Mouse (Mus musculus) cerebellum, postnatal 25 days (tissue): ENCODE measurements around the gene Chchd6.
A peak's percentile ranks its signal among the peaks of the same experiment; 100 is the strongest.

Source experiments
- DNase-seq, 2 experiments: peaks; one replicate each; pipeline ENCODE4 v3.0.0; 2021; ENCODE audit warnings: mixed read lengths in 2 of 2

Gene Chchd6

GRCm38 (mm10) chr6:89403257-89404225 is 191.9 kb downstream of the Chchd6 start:
- DNase-seq = no peak

GRCm38 (mm10) chr6:89402406-89402805 is 193.0 kb downstream of the Chchd6 start:
- no peak for DNase-seq

GRCm38 (mm10) chr6:89399564-89399963 is 195.9 kb downstream of the Chchd6 start:
- no peak for DNase-seq

GRCm38 (mm10) chr6:89397919-89398318 is 197.5 kb downstream of the Chchd6 start:
- DNase-seq = no peak

GRCm38 (mm10) chr6:89393820-89394219 is 201.6 kb downstream of the Chchd6 start:
- DNase-seq = no peak

- DNase-seq = no peak
Measured at GRCm38 (mm10) chr6:89392213-89392612, 203.2 kb downstream of the Chchd6 start.

- DNase-seq = no peak
Measured at GRCm38 (mm10) chr6:89389771-89390170, 205.7 kb downstream of the Chchd6 start.

- DNase-seq = peak; percentile 37 to 46
Measured at GRCm38 (mm10) chr6:89386956-89387355, 208.5 kb downstream of the Chchd6 start.

GRCm38 (mm10) chr6:89384699-89385098 is 210.8 kb downstream of the Chchd6 start:
- no peak for DNase-seq

- no peak for DNase-seq
Measured at GRCm38 (mm10) chr6:89381851-89382250, 213.6 kb downstream of the Chchd6 start.

- no peak for DNase-seq
Measured at GRCm38 (mm10) chr6:89381172-89381571, 214.3 kb downstream of the Chchd6 start.

GRCm38 (mm10) chr6:89380751-89381150 is 214.7 kb downstream of the Chchd6 start:
- no peak for DNase-seq

GRCm38 (mm10) chr6:89378264-89378663 is 217.2 kb downstream of the Chchd6 start:
- DNase-seq = no peak

- DNase-seq = no peak
Measured at GRCm38 (mm10) chr6:89368812-89369211, 226.6 kb downstream of the Chchd6 start.

- DNase-seq = peak in 1 of 2 experiments; percentile 8
Measured at GRCm38 (mm10) chr6:89364342-89364741, 231.1 kb downstream of the Chchd6 start.

- DNase-seq = no peak
Measured at GRCm38 (mm10) chr6:89363107-89363451, 232.4 kb downstream of the Chchd6 start.

GRCm38 (mm10) chr6:89362281-89363106 is 233.0 kb downstream of the Chchd6 start, which contains the start of gene Plxna1:
TSS of gene Plxna1 (minus strand) at chr6:89362620.
- peak; percentile 79 to 85 for DNase-seq

GRCm38 (mm10) chr6:89361418-89362280 is 233.8 kb downstream of the Chchd6 start:
- DNase-seq = peak; percentile 67 to 70

GRCm38 (mm10) chr6:89360709-89361417 is 234.6 kb downstream of the Chchd6 start:
- DNase-seq = no peak

GRCm38 (mm10) chr6:89359771-89360708 is 235.4 kb downstream of the Chchd6 start:
- peak; percentile 46 to 69 for DNase-seq

- peak; percentile 11 to 29 for DNase-seq
Measured at GRCm38 (mm10) chr6:89359192-89359591, 236.3 kb downstream of the Chchd6 start.
